Mouse (Mus musculus) lung, adult 2 months (tissue): Measurements from ENCODE around the gene Grb7. TPM values are rescaled to one million over a fixed set of nuclear protein-coding genes. Genes with fewer than 3 reads are reported as not detected.

ENCODE experiments used
- DNase-seq: peaks from one replicate; pipeline ENCODE4 v3.0.0; 2022
- H3K4me1 ChIP-seq: fragments of 200-500 bp; 2 replicates; pipeline ENCODE4 v1.6.1; 2011; ENCODE audit warnings: low read length; ENCODE audit not compliant: control insufficient read depth, insufficient read depth
- H3K4me3 ChIP-seq: fragments of 200-500 bp; replicated peaks from 2 replicates; pipeline ENCODE3; 2011; ENCODE audit warnings: low read depth, mild to moderate bottlenecking, control low read depth, low read length; ENCODE audit errors: extremely low read depth
- CTCF ChIP-seq: fragments of 200-500 bp; IDR thresholded peaks from 2 replicates; pipeline ENCODE4 v1.5.1; 2011; ENCODE audit warnings: mild to moderate bottlenecking, low read length, control low read depth; ENCODE audit not compliant: insufficient read depth
- POLR2A ChIP-seq: fragments of 200-500 bp; IDR thresholded peaks from 2 replicates; pipeline ENCODE4 v1.6.1; 2011; ENCODE audit warnings: low read depth, mild to moderate bottlenecking, control low read depth, low read length, borderline replicate concordance; ENCODE audit errors: extremely low read depth
- WGBS: fragments of 180-500 bp; shearing (Covaris S2); methylation state at CpG from one replicate; pipeline ENCODE4 v1.1.7; 2018; 5-methylcytosine and 5-hydroxymethylcytosine counted together
- polyA plus RNA-seq: library from polyadenylated mRNA; depleted of rRNA; stranded (reverse); fragments of >200 nt; gene quantifications from 2 replicates; pipeline ENCODE4 v1.2.3, GENCODE M21; 2012

Grb7 gene
- polyA plus RNA-seq, 1 experiment = 48.9 TPM

DNA sequence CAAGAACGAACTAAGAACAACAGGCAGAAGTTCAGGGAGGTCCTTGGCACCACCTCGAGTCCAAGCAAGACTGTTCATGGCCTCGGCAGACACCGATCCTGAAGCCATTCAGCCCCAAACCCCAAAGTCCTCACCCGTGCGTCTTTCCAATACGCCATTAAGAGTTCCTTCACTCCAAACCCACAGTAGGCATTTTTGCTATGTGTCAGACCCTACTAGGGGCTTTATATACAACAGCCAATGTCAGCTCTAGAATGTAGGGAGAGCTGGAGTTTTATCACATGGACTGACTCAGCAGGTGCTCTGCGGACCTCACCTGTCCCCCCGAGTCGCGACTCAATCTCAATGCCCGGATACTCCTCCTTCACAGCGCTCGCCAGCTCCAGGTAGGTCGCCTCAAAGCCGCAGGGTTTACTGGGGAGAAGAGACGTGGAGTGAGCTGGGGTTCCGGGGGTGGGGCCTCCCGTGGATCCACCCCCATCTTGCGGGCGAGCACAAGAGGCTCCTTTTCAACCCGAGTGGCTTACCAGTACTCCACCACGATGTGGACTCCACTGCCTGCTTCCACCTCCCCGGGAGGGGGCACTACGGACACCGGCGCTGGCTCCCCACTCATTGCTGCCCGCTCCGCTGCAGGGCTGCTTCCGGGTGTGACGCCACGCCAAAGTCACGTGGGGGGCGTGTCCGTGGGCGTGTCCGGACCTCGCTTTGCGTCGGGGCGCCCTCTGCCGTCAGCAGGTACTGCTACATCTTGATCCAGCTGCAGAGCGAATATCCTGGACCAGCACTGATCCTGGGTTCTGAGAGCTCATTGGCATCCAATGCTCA lies 7.6 kb upstream of the Grb7 start, which contains the start of gene Mien1:
TSS of gene Mien1 (minus strand) at position 661 of the 828 bp plus-strand sequence.
- Histone ChIP-seq H3K4me1 (no peaks in the 10 kb centered on the region), H3K4me3 (peak within 1 kb of the TSS; percentile 94)
- peak; percentile 76 for TF ChIP-seq CTCF
- TF ChIP-seq POLR2A = peak; percentile 61; the same call in 1 of the 2 replicates
- peak; percentile 99 for DNase-seq
- WGBS = 2% methylated on average over 43 of the region's 43 CpGs

DNA sequence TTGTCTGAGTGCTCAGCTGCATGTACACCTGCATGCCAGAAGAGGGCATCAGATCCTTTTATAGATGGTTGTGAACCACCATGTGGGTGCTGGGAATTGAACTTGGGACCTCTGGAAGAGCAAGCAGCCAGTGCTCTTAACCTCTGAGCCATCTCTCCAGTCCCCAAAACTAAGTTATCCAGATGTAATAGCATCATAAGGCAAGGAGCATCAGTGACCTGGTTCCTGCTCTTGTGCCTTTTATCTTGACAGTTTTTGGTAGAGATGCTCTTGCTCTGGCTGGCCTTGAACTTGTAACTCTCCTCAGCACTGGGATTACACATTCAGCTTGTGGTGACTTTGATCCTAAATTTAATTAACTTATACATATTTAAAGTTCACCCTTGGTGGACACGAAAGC lies 2.5 kb upstream of the Grb7 start:
- TF ChIP-seq CTCF (no peak), POLR2A (no peak)
- H3K4me3 ChIP-seq = no peak overlapping the region
- no peaks in the 10 kb centered on the region; the same call in 1 of the 2 replicates for H3K4me1 ChIP-seq
- WGBS = 100% methylated on average over 1 of the region's 1 CpGs
- no peak for DNase-seq

DNA sequence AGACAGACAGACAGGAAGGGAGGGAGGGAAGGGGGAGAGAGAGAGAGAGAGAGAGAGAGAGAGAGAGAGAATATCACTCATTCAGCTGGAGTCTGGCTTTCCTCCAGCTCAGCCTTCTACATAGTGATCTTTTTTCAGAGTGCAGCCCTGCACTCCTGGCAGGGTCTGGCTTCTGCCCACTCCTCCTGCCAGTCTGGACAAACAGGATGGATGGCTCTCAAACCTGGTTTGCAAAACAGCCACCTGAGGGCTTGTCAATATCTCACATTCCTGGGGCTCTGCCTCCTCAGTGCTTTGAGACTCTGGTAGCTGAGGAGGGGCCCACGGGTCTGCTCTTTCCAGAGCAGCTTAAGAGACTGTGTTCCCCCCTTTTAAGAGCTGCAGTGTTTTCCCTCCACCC lies 956 bp upstream of the Grb7 start:
- H3K4me3 ChIP-seq = no peak overlapping the region
- TF ChIP-seq POLR2A (no peak), CTCF (no peak)
- H3K4me1 ChIP-seq = no peaks in the 10 kb centered on the region; the same call in 1 of the 2 replicates
- DNase-seq = peak; percentile 32
- WGBS = 25% methylated on average over 1 of the region's 1 CpGs

DNA sequence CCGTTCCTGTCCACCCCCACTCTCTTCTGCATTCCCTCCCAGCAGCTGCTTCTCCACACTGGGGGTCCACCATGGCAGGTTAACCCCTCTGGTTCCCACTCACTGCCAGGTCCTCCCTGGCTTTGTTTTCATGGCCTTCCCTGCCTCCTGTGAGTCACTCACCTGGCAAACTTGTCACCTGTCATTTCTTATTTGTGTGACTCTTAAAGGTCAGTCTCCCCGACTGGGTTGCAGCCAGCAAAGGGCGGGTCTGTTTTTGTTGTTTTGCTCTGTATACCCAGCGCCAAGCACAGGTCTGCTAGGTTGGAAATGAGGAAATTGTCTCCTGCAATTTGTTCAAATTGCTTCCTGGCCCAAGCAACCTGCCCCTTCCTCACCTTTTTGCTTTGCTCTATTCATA lies 515 bp upstream of the Grb7 start:
- H3K4me1 ChIP-seq = no peaks in the 10 kb centered on the region; the same call in 1 of the 2 replicates
- WGBS = 41% methylated on average over 4 of the region's 4 CpGs
- DNase-seq = no peak
- no peak overlapping the region for H3K4me3 ChIP-seq
- TF ChIP-seq POLR2A = no peak
- no peak for TF ChIP-seq CTCF

DNA sequence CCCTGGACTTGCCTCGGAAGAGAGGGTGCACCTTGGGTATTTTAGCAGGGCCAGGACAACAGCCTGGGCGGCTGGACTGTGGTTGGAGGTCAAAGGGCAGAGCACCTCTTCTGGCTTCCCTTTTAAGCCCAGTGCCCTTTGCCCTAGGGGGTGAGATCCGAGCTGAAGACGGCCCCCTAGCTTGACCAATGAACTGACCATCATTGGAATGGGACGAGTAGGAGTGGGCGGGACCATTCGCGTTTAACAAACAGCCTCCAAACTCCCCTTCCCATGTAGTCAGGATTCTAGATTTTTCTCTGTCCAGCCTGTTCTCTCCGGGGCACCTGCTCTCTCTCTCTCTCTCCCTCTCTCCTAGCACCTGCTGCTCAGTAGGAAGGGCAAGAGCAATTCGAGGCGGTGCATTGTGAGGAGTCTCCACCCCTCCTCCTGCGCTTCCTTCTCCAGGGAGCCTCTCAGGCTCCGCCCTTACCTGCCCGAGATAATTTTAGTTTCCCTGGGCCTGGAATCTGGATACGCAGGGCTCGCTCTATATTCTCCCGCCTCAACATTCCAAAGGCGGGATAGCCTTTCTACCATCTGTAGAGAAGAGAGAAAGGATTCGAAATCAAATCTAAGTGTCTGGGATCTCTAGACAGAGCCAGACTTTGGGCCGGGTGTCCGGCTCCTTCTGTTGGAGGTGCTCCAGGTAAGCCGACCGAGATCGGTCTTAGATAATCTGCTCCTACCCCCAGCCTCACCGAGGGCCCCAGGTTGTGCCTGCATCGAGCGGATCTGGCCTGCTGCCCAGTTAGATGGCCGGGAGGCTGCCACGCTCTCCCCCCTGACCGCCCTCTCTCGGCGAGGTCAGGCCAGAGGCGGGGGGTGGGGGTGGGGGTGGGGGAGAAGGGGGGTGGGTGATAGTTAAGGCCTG lies 624 bp downstream of the Grb7 start:
- Histone ChIP-seq H3K4me1 (no peaks in the 10 kb centered on the region; the same call in 1 of the 2 replicates), H3K4me3 (peak overlapping the region; percentile 72)
- WGBS = 6% methylated on average over 32 of the region's 33 CpGs
- DNase-seq = peak; percentile 58
- TF ChIP-seq CTCF = no peak
- peak; percentile 62; the same call in 1 of the 2 replicates for TF ChIP-seq POLR2A

DNA sequence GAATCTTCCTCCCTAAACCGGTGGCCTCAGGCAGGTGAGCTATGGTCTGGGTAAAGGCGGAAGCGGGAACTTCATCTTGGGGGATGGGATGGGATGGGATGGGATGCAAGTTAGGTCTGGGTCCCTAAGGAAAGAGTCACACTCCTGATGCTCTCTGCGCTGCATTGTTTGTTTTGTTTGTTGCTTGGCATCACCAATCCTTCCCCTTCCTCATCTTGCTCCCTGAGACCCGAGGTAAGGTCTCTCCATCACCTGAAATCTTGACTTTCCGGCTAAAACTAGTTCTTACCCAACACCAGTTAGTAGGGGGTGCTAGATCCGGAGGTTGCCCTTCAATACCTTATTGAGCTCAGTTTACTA lies 1.3 kb downstream of the Grb7 start:
- no peaks in the 10 kb centered on the region; the same call in 1 of the 2 replicates for H3K4me1 ChIP-seq
- peak overlapping the region; percentile 72 for H3K4me3 ChIP-seq
- DNase-seq = no peak
- no peak for TF ChIP-seq CTCF
- TF ChIP-seq POLR2A = no peak
- 26% methylated on average over 7 of the region's 7 CpGs for WGBS

DNA sequence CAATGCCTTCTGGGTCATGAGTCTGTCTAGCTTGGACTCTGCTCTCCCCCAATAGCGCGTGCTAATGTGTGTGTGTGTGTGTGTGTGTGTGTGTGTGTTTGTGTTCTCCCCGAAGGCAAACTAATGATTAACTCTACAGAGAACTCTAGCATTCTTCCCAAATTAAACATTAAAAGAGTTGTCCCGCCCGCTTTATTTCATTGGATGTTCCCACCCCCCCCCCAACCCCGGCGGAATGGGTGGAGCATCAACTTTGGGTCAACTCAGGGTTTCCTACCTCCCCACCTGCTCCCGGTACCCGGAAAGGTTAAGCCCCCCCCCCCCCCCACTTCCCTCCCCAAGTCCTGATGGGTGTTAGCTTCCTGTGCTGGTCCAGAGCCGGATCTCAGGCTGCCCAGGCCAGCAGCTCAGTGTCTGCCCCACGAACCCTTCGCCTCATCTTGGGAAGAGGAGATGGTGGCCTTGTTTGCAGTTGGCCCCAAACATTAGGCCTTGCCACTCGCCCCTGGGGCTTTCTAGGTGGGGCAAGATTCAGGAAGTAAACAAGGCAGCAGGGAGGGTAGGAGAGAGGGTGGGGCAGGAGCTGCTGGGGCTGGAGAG lies 2.1 kb downstream of the Grb7 start:
- H3K4me1 ChIP-seq = no peaks in the 10 kb centered on the region; the same call in 1 of the 2 replicates
- TF ChIP-seq CTCF = no peak
- TF ChIP-seq POLR2A = no peak; the same call in 1 of the 2 replicates
- peak; percentile 49 for DNase-seq
- WGBS = 28% methylated on average over 13 of the region's 13 CpGs
- H3K4me3 ChIP-seq = peak overlapping the region; percentile 72

DNA sequence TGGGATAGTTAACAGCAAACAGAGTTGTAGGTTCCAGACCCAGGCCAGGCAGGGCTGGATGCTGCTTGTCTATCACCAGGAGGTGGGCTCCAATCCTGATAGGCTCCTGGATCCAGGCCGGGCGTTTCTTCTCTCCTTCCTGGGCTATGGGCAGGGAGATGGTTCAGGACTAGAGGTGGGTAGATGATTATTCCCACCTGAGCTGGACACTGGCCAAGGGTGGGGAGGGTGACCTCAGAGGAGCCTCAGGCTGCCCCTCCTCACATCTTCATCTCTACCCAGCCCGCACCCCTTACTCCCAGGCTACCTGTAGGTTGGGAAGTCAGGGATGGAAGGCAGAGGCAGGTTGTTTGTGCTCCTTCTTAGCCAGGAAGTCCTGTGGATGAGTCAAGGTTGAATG lies 3.2 kb downstream of the Grb7 start:
- Histone ChIP-seq H3K4me3 (no peak overlapping the region), H3K4me1 (no peaks in the 10 kb centered on the region; the same call in 1 of the 2 replicates)
- WGBS = 73% methylated on average over 3 of the region's 3 CpGs
- no peak for DNase-seq
- no peak for TF ChIP-seq CTCF
- TF ChIP-seq POLR2A = no peak

DNA sequence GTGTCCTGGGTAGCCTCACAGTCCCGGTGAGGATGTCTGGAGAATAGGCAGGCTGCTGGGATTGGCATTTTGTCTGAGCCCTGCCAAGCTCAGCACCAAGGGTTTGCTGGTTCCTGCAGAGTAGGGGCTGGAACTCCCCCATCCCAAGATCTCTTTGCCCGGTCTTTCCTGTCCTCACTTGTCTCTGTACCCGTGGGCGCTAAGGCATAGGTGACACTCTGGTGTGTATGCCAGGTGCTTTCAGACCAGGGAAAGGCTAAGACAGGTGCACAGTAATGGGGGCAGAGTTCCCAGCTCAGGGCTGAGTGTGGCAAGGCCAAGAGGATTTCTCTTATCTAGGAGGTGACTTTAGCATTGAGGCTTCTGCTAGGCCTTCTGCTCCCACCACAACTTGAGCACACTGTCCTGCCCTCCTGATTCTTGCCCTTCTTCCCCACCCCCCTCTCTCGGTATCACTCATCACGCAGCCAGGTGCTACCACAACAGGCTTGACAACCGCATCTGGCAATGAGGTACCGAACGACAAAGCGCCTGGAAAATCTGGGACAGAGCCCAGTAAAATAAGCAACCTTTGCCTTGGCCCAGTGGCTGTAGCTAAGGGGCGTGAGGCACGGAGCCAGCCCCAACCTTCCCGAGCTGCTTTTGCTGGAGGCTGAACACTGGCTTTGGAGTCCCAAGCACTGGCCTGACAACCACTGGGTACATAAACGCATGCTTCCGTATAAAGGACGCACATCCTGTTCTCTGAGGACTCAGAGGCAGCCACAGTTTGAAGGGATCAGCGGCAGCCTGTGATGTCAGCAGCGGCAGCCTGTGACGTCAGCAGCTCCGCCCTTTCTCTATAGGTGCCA lies 4.0 kb downstream of the Grb7 start:
- no peak for DNase-seq
- 49% methylated on average over 20 of the region's 20 CpGs for WGBS
- TF ChIP-seq POLR2A (no peak), CTCF (no peak)
- H3K4me3 ChIP-seq = no peak overlapping the region
- H3K4me1 ChIP-seq = no peaks in the 10 kb centered on the region; the same call in 1 of the 2 replicates
